Mouse (Mus musculus): ENCODE data around the gene Matn3.

GRCm38 (mm10) chr12:8947163-8947562, 566 bp upstream of the Matn3 start:
- TF ChIP-seq CTCF (IDR thresholded peaks at IDR 0.05; ENCODE audit: low read depth, low read length) (no peak), TAL1 (conservative IDR thresholded peaks at IDR 0.05; ENCODE audit: low read depth, low read length) (no peak)
